Mouse (Mus musculus) liver, adult 2 months (tissue): ENCODE measurements around the gene Gpr37l1.
A peak's percentile ranks its signal among the peaks of the same experiment; 100 is the strongest.

Experiments
- CTCF ChIP-seq: fragments of 200-500 bp; IDR thresholded peaks from 2 replicates; pipeline ENCODE4 v1.5.1; 2011; ENCODE audit warnings: low read depth, low read length, control low read depth
- POLR2A ChIP-seq: fragments of 200-500 bp; IDR thresholded peaks from 2 replicates; pipeline ENCODE4 v1.6.1; 2011; ENCODE audit warnings: low read length, control low read depth; ENCODE audit not compliant: insufficient read depth; ENCODE audit errors: extremely low read depth

GRCm38 (mm10) chr1:135171202-135171601, 3.7 kb upstream of the Gpr37l1 start:
- TF ChIP-seq POLR2A = no peak
- TF ChIP-seq CTCF = peak; percentile 33; the same call in 1 of the 2 replicates
